Comparison of ENCODE assay signal across 23 mouse cellular contexts in genomic region chr2:37744773-37745395, GRCm38 (mm10). TPM values are rescaled to one million over a fixed set of nuclear protein-coding genes. Genes with fewer than 3 reads are reported as not detected.
"Had no signal": no experiment of that assay in that cellular context is flagged by ENCODE, and none has a peak within 500 bp of the region (broad histone marks: within the 10 kb centered on the region; RNA-seq: fewer than 3 reads in every experiment).

No protein-coding gene starts in this region.

- H3K4me3 ChIP-seq: intestine, embryonic 15.5 days; limb, embryonic 12.5 days; limb, embryonic 15.5 days; midbrain, embryonic 12.5 days; midbrain, embryonic 15.5 days; neural tube, embryonic 12.5 days; neural tube, embryonic 15.5 days had no signal

- H3K4me2 ChIP-seq: intestine, embryonic 15.5 days; limb, embryonic 12.5 days; limb, embryonic 15.5 days; liver, embryonic 11.5 days; lung, embryonic 14.5 days; midbrain, embryonic 12.5 days; midbrain, embryonic 15.5 days; neural tube, embryonic 12.5 days; neural tube, embryonic 15.5 days had no signal

- H3K9me3 ChIP-seq: intestine, embryonic 15.5 days; limb, embryonic 12.5 days; limb, embryonic 15.5 days; midbrain, embryonic 12.5 days; midbrain, embryonic 15.5 days; neural tube, embryonic 12.5 days; neural tube, embryonic 15.5 days had no signal

- ATAC-seq: intestine, embryonic 15.5 days; liver, postnatal 0 days; lung, postnatal 0 days; midbrain, embryonic 15.5 days had no signal

- H3K27me3 ChIP-seq: intestine, embryonic 15.5 days; limb, embryonic 15.5 days; midbrain, embryonic 15.5 days; neural tube, embryonic 15.5 days had no signal

- DNase-seq: layer of hippocampus, postnatal 36 days; left cerebral cortex, postnatal 4 days; liver, postnatal 0 days; lung, embryonic 14.5 days; right cerebral cortex, adult 18-20 months; right cerebral cortex, postnatal 14 days; right cerebral cortex, postnatal 4 days; thymus, adult 2 months; thymus, postnatal 14 days; thymus, postnatal 4 days had no signal

- H3K9ac ChIP-seq: intestine, embryonic 15.5 days; limb, embryonic 12.5 days; limb, embryonic 15.5 days; liver, embryonic 14.5 days; liver, postnatal 0 days; lung, embryonic 14.5 days; midbrain, embryonic 12.5 days; midbrain, embryonic 15.5 days; neural tube, embryonic 12.5 days; neural tube, embryonic 15.5 days had no signal

- H3K27ac ChIP-seq: intestine, embryonic 15.5 days; limb, embryonic 12.5 days; limb, embryonic 15.5 days; liver, embryonic 14.5 days; macrophage; midbrain, embryonic 12.5 days; midbrain, embryonic 15.5 days; neural tube, embryonic 12.5 days; neural tube, embryonic 15.5 days; stomach, postnatal 0 days had no signal

- H3K36me3 ChIP-seq: intestine, embryonic 15.5 days; limb, embryonic 12.5 days; limb, embryonic 15.5 days; midbrain, embryonic 12.5 days; midbrain, embryonic 15.5 days; neural tube, embryonic 12.5 days; neural tube, embryonic 15.5 days had no signal

- H3K4me1 ChIP-seq: neural tube, embryonic 12.5 days had no signal

RNA-seq across cellular contexts. Expression of gene Crb2, which starts 31.2 kb away (rescaled TPM):
- total RNA-seq: megakaryocyte, adult 5-6 weeks had no signal
- polyA plus RNA-seq: macrophage had no signal
